Mouse (Mus musculus) B cell, adult 67 days (primary cell): Measurements from ENCODE around the gene Mospd1. TPM values are rescaled to one million over a fixed set of nuclear protein-coding genes. Genes with fewer than 3 reads are reported as not detected.

ENCODE experiments used
- total RNA-seq, 2 experiments: library from RNA; stranded (reverse); gene quantifications; 4 replicates each; pipeline ENCODE4 v1.2.4; 2023

The Mospd1 gene
- 10 to 100 TPM; 11.6 to 13.0 TPM for total RNA-seq

DNA sequence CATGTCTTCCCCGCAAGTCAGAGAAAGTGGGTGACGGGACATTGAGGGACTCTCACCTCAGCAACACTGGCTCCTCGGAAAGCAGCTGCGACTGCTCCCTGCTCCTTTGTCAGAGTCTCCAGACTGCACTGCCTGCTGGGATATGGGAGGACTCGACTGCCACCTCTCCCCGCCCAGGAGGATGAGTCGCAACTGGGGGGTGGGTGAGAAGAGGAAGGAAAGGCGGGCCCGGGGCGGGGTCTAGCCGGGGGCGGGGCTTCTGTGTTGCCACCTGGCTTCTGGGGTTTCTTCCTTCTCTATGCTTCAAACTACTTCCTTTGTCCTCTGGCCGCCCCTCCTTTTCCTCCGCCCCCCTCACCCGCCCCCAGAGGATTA is at the start of gene Mospd1:
TSS of gene Mospd1 (minus strand) at position 137 of the 375 bp plus-strand sequence.

Other genes starting within 250 kb of the Mospd1 start
- not detected for gene Plac1, start 130.4 kb downstream of the Mospd1 start, total RNA-seq
- gene Fam122b, start 100.7 kb downstream of the Mospd1 start, total RNA-seq: 10 to 100 TPM; 10.9 to 13.3 TPM
- gene Fam122c, start 97.1 kb downstream of the Mospd1 start, total RNA-seq: not detected
- gene Etd, start 64.4 kb upstream of the Mospd1 start, total RNA-seq: not detected
- 1 to 10 TPM in 1 of 2 experiments, not detected in 1; 5.2 TPM for gene Rtl8c, start 237.5 kb upstream of the Mospd1 start, total RNA-seq
- gene Gm14597, start 238.5 kb upstream of the Mospd1 start, total RNA-seq: not detected